Mouse (Mus musculus): ENCODE measurements at regions not wholly inside any gene's neighbourhood (a gene's known extent, or its start where the extent isn't known, plus 50 kb on each side); places are given as distances from the start of the nearest gene placed in this dataset.

- no peak for DNase-seq (ENCODE audit: low read depth, low spot score)
These were observed 587.4 kb downstream of the Otol1 start for GRCm38 (mm10) chr3:70594785-70595184.
